Mouse (Mus musculus) spleen, adult 2 months (tissue): ENCODE data around the gene Map7.

ENCODE experiments used
- CTCF ChIP-seq: fragments of 200-500 bp; IDR thresholded peaks from 2 replicates; pipeline ENCODE4 v1.5.1; 2011; ENCODE audit warnings: mild to moderate bottlenecking, inconsistent platforms; ENCODE audit not compliant: insufficient read depth, insufficient read length, insufficient replicate concordance; ENCODE audit errors: extremely low read depth
- POLR2A ChIP-seq: fragments of 200-500 bp; IDR thresholded peaks from 2 replicates; pipeline ENCODE4 v1.6.1; 2011; ENCODE audit warnings: low read depth, low read length, inconsistent platforms

DNA sequence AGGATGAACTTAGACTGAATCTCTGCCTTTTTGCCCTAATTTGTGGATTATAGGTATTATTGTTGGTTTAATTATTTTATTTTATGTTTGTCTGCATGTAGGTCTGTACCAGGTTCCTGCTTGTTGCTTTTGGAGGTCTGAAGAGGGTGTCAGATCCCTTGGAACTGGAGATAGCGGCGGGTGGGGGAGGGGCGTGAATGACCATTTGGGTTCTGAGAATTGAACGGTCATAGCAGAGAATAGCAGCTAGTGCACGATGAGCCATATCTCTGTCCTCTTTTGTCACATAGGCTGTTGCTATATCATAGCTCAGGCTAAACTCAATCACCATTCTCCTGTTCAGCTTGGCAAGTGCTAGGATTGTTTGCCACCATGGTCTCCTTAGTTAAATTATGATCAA is 169.2 kb downstream of the Map7 start:
- TF ChIP-seq POLR2A (no peak), CTCF (no peak)
